Mouse (Mus musculus) midbrain, embryonic 10.5 days (tissue): ENCODE measurements at regions not wholly inside any gene's neighbourhood (a gene's known extent, or its start where the extent isn't known, plus 50 kb on each side); places are given as distances from the start of the nearest gene placed in this dataset.

Source experiments
- DNase-seq: peaks from one replicate; pipeline ENCODE4 v3.0.0-alpha.2; 2017; ENCODE audit warnings: low spot score
- H3K27ac ChIP-seq: fragments of 300-500 bp; sonication (generic); replicated peaks from 2 replicates; pipeline ENCODE4 v1.5.1; 2016; ENCODE audit warnings: mild to moderate bottlenecking
- H3K27me3 ChIP-seq: fragments of 300-500 bp; sonication (generic); 2 replicates; pipeline ENCODE4 v1.6.1; 2016; ENCODE audit warnings: low read depth, mild to moderate bottlenecking; ENCODE audit not compliant: poor library complexity, severe bottlenecking
- H3K36me3 ChIP-seq: fragments of 300-500 bp; sonication (generic); 2 replicates; pipeline ENCODE4 v1.6.1; 2016; ENCODE audit warnings: mild to moderate bottlenecking, moderate library complexity
- H3K4me1 ChIP-seq: fragments of 300-500 bp; sonication (generic); 2 replicates; pipeline ENCODE4 v1.6.1; 2016
- H3K4me3 ChIP-seq: fragments of 300-500 bp; sonication (generic); 2 replicates; pipeline ENCODE4 v1.5.1; 2016; ENCODE audit warnings: mild to moderate bottlenecking, moderate library complexity
- H3K9me3 ChIP-seq: fragments of 300-500 bp; sonication (generic); replicated peaks from 2 replicates; pipeline ENCODE4 v1.6.1; 2016; ENCODE audit warnings: mild to moderate bottlenecking
- WGBS: fragments of 180-500 bp; shearing (Covaris S2); methylation state at CpG from one replicate; pipeline ENCODE4 v1.1.7; 2016; 5-methylcytosine and 5-hydroxymethylcytosine counted together

GRCm38 (mm10) chr13:30036561-30036960, 50.7 kb upstream of the E2f3 start:
- Histone ChIP-seq H3K27me3 (no peaks in the 10 kb centered on the region), H3K27ac (no peak overlapping the region), H3K9me3 (no peaks in the 10 kb centered on the region), H3K36me3 (no peaks in the 10 kb centered on the region), H3K4me3 (no peak overlapping the region), H3K4me1 (no peaks in the 10 kb centered on the region)
- WGBS = 81% methylated on average over 8 of the region's 8 CpGs
- DNase-seq = no peak

GRCm38 (mm10) chr13:30036071-30036470, 50.2 kb upstream of the E2f3 start:
- no peaks in the 10 kb centered on the region for H3K27me3 ChIP-seq
- 86% methylated on average over 3 of the region's 3 CpGs for WGBS
- H3K27ac ChIP-seq = no peak overlapping the region
- no peak for DNase-seq
- no peaks in the 10 kb centered on the region for H3K4me1 ChIP-seq
- H3K4me3 ChIP-seq = no peak overlapping the region
- no peaks in the 10 kb centered on the region for H3K36me3 ChIP-seq
- H3K9me3 ChIP-seq = no peaks in the 10 kb centered on the region
